Mouse (Mus musculus) ES-E14 (cell line): ENCODE results near the gene Mex3a. TPM values are rescaled to one million over a fixed set of nuclear protein-coding genes. Genes with fewer than 3 reads are reported as not detected.

ENCODE experiments used
- DNase-seq: peaks from one replicate; pipeline ENCODE4 v3.0.0-alpha.2; 2013; ENCODE audit warnings: low read depth, low spot score
- H3K27ac ChIP-seq: 2 replicates; pipeline ENCODE4 v1.5.1; 2012; ENCODE audit warnings: low read depth, mild to moderate bottlenecking, low read length, moderate library complexity, mixed read lengths; ENCODE audit not compliant: poor library complexity, insufficient read depth, severe bottlenecking
- H3K36me3 ChIP-seq: 2 replicates; pipeline ENCODE4 v1.6.1; 2012; ENCODE audit warnings: mild to moderate bottlenecking, low read length, moderate library complexity, mixed read lengths; ENCODE audit not compliant: control insufficient read depth, poor library complexity, insufficient read depth, severe bottlenecking
- H3K4me1 ChIP-seq, 2 experiments: fragments of 150-350 bp in 1 of 2; sonication (generic) in 1 of 2; 2 replicates each; pipeline ENCODE4 v1.6.1; 2012; ENCODE audit warnings: low read length in 2 of 2, mild to moderate bottlenecking in 1 of 2, mixed read lengths in 1 of 2; ENCODE audit not compliant: control insufficient read depth in 2 of 2, insufficient read depth in 2 of 2, poor library complexity in 1 of 2
- H3K4me3 ChIP-seq, 2 experiments: fragments of 150-350 bp in 1 of 2; sonication (generic) in 1 of 2; 2 replicates each; pipeline ENCODE4 v1.5.1; 2012; ENCODE audit warnings: low read length in 2 of 2, low read depth in 1 of 2, mild to moderate bottlenecking in 1 of 2, mixed read lengths in 1 of 2; ENCODE audit not compliant: insufficient read depth in 1 of 2, poor library complexity in 1 of 2, severe bottlenecking in 1 of 2
- H3K9ac ChIP-seq: 2 replicates; pipeline ENCODE4 v1.6.1; 2012; ENCODE audit warnings: low read depth, mild to moderate bottlenecking, low read length, mixed read lengths; ENCODE audit not compliant: poor library complexity, insufficient read depth, severe bottlenecking
- H3K9me3 ChIP-seq: fragments of 150-350 bp; sonication (generic); 2 replicates; pipeline ENCODE4 v1.6.1; 2012; ENCODE audit warnings: low read depth, mild to moderate bottlenecking, low read length; ENCODE audit not compliant: control insufficient read depth, insufficient read depth
- CHD2 ChIP-seq: IDR thresholded peaks from 2 replicates; pipeline ENCODE4 v1.6.1; 2014; ENCODE audit warnings: mild to moderate bottlenecking, low read depth, low read length, inconsistent platforms
- HCFC1 ChIP-seq: IDR thresholded peaks from 2 replicates; pipeline ENCODE4 v1.6.1; 2012; ENCODE audit warnings: low read length, inconsistent platforms, borderline replicate concordance; ENCODE audit not compliant: insufficient read depth
- MAFK ChIP-seq: IDR thresholded peaks from 2 replicates; pipeline ENCODE4 v1.6.1; 2014; ENCODE audit warnings: mild to moderate bottlenecking, low read depth, low read length, inconsistent platforms; ENCODE audit not compliant: insufficient read depth
- ZC3H11A ChIP-seq: IDR thresholded peaks from 2 replicates; pipeline ENCODE4 v1.6.1; 2012; ENCODE audit warnings: low read depth, mild to moderate bottlenecking, inconsistent platforms, low read length, borderline replicate concordance
- ZNF384 ChIP-seq: IDR thresholded peaks from 2 replicates; pipeline ENCODE4 v1.6.1; 2012; ENCODE audit warnings: low read depth, low read length, inconsistent platforms
- in situ Hi-C, 2 experiments: fragments of 600-800 bp; cut with MboI; formaldehyde crosslinking; loops; one replicate each; pipeline ENCODE4 v1.15.1; 2025; ENCODE audit warnings: low sequenced_read_pairs in 2 of 2, inconsistent platforms in 1 of 2; ENCODE audit not compliant: unreplicated experiment in 2 of 2
- total RNA-seq: library from RNA; depleted of rRNA; stranded (reverse); fragments of 300-350 nt; gene quantifications from 2 replicates; pipeline ENCODE4 v1.2.3, GENCODE M21; 2012

The Mex3a gene
- total RNA-seq, 1 experiment = 24.9 TPM

DNA sequence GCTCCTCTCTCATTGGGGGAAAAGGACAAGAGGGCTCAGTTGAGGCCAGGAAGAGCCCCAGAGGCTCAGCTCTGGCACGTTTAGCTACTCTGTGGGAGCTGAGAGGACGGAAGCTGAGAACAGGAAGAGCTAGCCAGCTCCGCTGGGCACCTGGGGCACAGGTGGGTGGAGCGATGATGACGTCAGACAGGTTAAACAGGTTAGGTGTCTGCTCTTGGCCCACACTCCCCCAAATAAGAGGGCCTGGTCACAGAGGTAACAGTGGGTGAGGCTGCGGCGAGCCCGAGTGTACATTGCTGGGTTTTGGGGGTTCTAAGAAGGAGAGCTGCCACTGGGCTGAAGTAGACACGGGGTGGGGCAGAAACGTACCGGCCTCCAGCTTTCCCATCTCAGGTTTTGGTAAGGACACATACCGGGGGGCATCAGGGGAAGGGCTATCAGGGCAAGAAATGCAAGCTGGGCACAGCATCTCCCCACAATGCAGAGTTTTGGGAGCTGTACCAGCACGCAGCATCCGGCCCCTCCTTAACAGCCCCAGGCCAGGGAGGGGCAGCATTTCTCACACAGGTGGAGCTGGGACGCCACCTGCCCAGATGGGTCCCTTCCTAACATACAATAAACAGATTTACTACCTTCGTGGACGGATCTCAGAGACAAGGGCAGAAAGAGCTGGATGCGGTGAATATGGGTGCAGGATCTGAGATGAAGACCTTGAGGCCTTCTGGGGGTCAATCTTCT, 16.2 kb downstream of the Mex3a start, which contains the start of gene Rab25:
Rab25 (minus strand) TSS at position 121 of the 738 bp plus-strand sequence.
- no peak within 1 kb of the TSS for H3K27ac ChIP-seq
- H3K9me3 ChIP-seq = no peaks in the 10 kb centered on the region
- peak within 1 kb of the TSS in 1 of 2 experiments; percentile 17; a peak in 1 of 4 replicates for H3K4me3 ChIP-seq
- DNase-seq = no peak
- H3K4me1 ChIP-seq = peaks cover 2 to 31% of the 10 kb centered on the region in 2 experiments; a peak in 3 of 4 replicates
- no peak within 1 kb of the TSS for H3K9ac ChIP-seq
- no peak for TF ChIP-seq ZC3H11A
- no peak for TF ChIP-seq MAFK
- TF ChIP-seq HCFC1 = no peak
- TF ChIP-seq ZNF384 = no peak
- H3K36me3 ChIP-seq = peaks cover 2% of the 10 kb centered on the region; the same call in 1 of the 2 replicates
- in situ Hi-C loops = no loop called here

DNA sequence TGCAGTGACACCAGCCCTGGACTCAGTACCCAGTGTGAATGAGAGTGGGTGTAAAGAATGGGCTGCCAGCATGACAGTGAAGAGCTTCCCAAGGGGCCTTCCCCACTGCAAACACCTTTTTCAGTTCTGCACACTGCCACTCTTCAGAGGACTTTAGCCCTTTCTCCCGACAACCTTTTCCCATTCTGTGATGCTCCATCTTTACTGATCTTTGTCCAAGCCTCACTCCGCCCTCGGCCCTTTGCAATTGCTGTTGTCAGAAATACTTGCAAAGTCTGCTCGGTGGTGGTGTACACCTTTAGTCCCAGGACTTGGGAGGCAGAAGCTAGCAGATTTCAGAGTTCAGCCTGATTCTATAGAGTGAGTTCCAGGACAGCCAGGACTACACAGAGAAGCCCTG, 19.4 kb downstream of the Mex3a start:
- in situ Hi-C loops = no loop called here
- Histone ChIP-seq H3K9ac (no peak overlapping the region; the same call in 1 of the 2 replicates), H3K36me3 (peaks cover 17% of the 10 kb centered on the region), H3K27ac (no peak overlapping the region), H3K4me3 (peak overlapping the region; percentile 83 to 93; a peak in 2 of 4 replicates), H3K4me1 (peaks cover 0 to 34% of the 10 kb centered on the region in 2 experiments; a peak in 3 of 4 replicates), H3K9me3 (no peaks in the 10 kb centered on the region)
- TF ChIP-seq ZNF384 (no peak), CHD2 (no peak), ZC3H11A (no peak), MAFK (no peak)
- DNase-seq = no peak

DNA sequence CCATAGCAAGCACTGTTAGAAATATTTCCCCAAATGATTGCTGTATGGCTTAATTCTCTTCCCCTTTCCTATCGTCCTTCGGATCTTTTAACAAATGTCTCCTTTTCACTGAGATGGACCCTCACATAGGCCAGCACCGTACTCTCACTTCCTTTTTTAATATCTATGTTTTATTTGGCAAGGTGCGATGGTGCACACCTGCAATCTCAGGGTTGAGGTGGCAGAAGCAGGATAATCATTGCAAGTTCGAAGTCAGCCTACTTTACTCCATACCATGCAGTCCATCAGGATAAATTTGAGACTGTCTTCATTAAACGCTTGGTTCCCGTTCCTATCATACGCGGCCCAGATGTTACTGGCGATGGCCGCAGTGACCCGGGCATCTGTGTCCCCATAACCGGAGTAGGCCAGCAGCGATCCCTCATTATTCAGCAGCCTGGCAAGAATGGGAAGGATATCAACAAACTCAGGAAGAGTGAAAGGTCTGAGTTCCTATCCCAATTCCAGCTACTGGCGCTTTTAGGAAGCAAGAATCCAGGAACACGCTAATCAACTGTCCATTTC, 20.0 kb downstream of the Mex3a start:
- Histone ChIP-seq H3K9me3 (no peaks in the 10 kb centered on the region), H3K9ac (peak overlapping the region; percentile 85), H3K4me3 (peak overlapping the region; percentile 83 to 93), H3K36me3 (peaks cover 23% of the 10 kb centered on the region), H3K4me1 (peaks cover 0 to 33% of the 10 kb centered on the region in 2 experiments; a peak in 3 of 4 replicates), H3K27ac (peak overlapping the region; percentile 16; the same call in 1 of the 2 replicates)
- TF ChIP-seq HCFC1 (no peak), ZNF384 (no peak), CHD2 (no peak), MAFK (no peak), ZC3H11A (no peak)
- DNase-seq = no peak
- in situ Hi-C loops = no loop called here

DNA sequence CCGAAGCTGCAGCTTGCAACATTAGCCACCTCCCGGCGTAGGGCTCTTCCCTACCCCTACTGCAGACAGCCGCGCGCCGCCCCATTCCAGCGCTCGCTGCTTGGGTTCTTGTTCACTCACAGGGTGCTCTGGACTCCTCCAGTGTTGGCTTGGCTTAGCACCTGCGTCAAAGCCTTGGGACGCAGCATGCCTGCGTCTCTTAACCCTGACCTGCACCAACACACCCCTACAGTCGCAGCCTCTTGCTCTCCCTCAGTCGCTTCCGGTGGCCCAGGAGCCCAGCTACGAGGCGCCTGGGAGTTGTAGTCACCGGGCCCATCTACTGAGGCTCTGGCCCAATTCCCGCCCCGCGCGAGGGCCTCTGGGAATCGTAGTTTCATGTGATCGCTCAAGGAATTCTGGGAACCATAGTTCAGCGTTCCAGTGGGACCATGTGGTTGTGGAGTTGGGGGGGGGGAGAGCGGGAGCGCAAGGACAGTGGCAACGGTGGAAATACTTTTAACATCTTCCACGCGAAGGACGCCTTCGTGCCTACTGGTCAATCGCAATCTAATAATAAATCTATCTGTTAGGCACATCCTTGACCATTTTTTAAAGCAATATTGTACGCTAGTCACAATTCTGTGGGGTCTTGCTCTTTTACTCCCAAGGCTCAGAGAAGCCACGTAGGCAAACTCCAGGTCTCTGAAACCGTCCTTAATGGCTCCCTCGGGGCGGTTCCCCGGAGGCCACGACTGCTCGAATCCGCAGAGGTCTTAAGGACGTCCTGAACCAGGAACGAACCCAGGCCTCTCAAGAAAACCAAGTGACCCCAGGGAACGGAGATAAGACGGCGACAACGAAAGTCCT, 20.7 kb downstream of the Mex3a start, which contains the start of gene Lamtor2:
Lamtor2 (minus strand) TSS at position 399 of the 849 bp plus-strand sequence.
- H3K27ac ChIP-seq = peak within 1 kb of the TSS; percentile 99
- DNase-seq = peak; percentile 98
- peaks cover 0 to 29% of the 10 kb centered on the region in 2 experiments; a peak in 3 of 4 replicates for H3K4me1 ChIP-seq
- H3K36me3 ChIP-seq = peaks cover 26% of the 10 kb centered on the region
- H3K9me3 ChIP-seq = no peaks in the 10 kb centered on the region
- peak within 1 kb of the TSS; percentile 83 to 96 for H3K4me3 ChIP-seq
- H3K9ac ChIP-seq = peak within 1 kb of the TSS; percentile 99
- in situ Hi-C loops = no loop called here
- TF ChIP-seq MAFK (no peak), HCFC1 (peak; percentile 98), ZC3H11A (no peak), ZNF384 (no peak), CHD2 (0 out of 2 replicates have a peak, but pooled peaks have one; percentile 48)
